Mouse (Mus musculus) heart, adult 10 weeks (tissue): ENCODE measurements around the gene Akr1b8. TPM values are rescaled to one million over a fixed set of nuclear protein-coding genes. Genes with fewer than 3 reads are reported as not detected.

Experiments used
- polyA plus RNA-seq: library from polyadenylated mRNA; stranded (reverse); fragments of 350-450 nt; fragmentation: Illumina TruSeq; extraction: RNeasy Lipid Tissue Mini Kit (QIAGEN cat#74804); gene quantifications from one replicate; pipeline ENCODE4 v1.2.3, GENCODE M21; 2014; ENCODE audit warnings: low read depth, low replicate concordance

Gene Akr1b8
- 8.6 TPM for polyA plus RNA-seq

GRCm38 (mm10) chr6:34353658-34354353, at the start of gene Akr1b8:
Akr1b8 (plus strand) TSS chr6:34354119.

GRCm38 (mm10) chr6:34316854-34317771, 36.8 kb upstream of the Akr1b8 start, which contains the start of gene Akr1b3:
Akr1b3 (minus strand) TSS chr6:34317478.

GRCm38 (mm10) chr6:34384110-34384661, 30.3 kb downstream of the Akr1b8 start, which contains the start of gene Akr1b10:
Akr1b10 (plus strand) TSS chr6:34384218.

GRCm38 (mm10) chr6:34412023-34412422, 58.1 kb downstream of the Akr1b8 start, which contains the start of gene Akr1b7:
Akr1b7 (plus strand) TSS chr6:34412334.

Other genes starting within 250 kb of the Akr1b8 start
- gene Slc35b4, start 177.0 kb upstream of the Akr1b8 start, polyA plus RNA-seq, result 9.0 TPM
- 323 TPM for gene Akr1b3, start 36.6 kb upstream of the Akr1b8 start, polyA plus RNA-seq
- 100 TPM for gene Akr1b10, start 30.1 kb downstream of the Akr1b8 start, polyA plus RNA-seq
- gene Akr1b7, start 58.2 kb downstream of the Akr1b8 start, polyA plus RNA-seq, result not detected
- gene Bpgm, start 122.1 kb downstream of the Akr1b8 start, polyA plus RNA-seq, result 31.8 TPM
- 58.7 TPM for gene Cald1, start 244.4 kb downstream of the Akr1b8 start, polyA plus RNA-seq